Mouse (Mus musculus): Measurements from ENCODE around the gene Rasgef1c. TPM values are rescaled to one million over a fixed set of nuclear protein-coding genes. Genes with fewer than 3 reads are reported as not detected.
A peak's percentile ranks its signal among the peaks of the same experiment; 100 is the strongest.

Gene Rasgef1c
- polyA plus RNA-seq, 1 experiment from 2014 or later, result 10.9 TPM

GRCm38 (mm10) chr11:49945726-49946125 lies 44.1 kb downstream of the Rasgef1c start:
- ATAC-seq (ENCODE audit: insufficient read depth, low FRiP score, low TSS enrichment), result no peak
- H3K9me3 ChIP-seq (ENCODE audit: control insufficient read depth, low read length), result no peaks in the 10 kb centered on the region
- H3K4me2 ChIP-seq (ENCODE audit: low read depth), result no peak overlapping the region
- no peaks in the 10 kb centered on the region for H3K36me3 ChIP-seq (ENCODE audit: control insufficient read depth, insufficient read depth, low read length)
- H3K4me3 ChIP-seq (ENCODE audit: low read depth, low read length), result no peak overlapping the region
- DNase-seq (ENCODE audit: low spot score), result no peak
- no peak overlapping the region for H3K9ac ChIP-seq (ENCODE audit: low read length)
- H3K4me1 ChIP-seq (ENCODE audit: control insufficient read depth, insufficient read depth, low read length), result no peaks in the 10 kb centered on the region
- 92% methylated on average over 4 of the region's 4 CpGs for WGBS
- H3K27ac ChIP-seq (ENCODE audit: low read depth, low read length), result no peak overlapping the region
- H3K27me3 ChIP-seq (ENCODE audit: control insufficient read depth, insufficient read depth, low read length), result no peaks in the 10 kb centered on the region

GRCm38 (mm10) chr11:49949839-49950238 lies 48.2 kb downstream of the Rasgef1c start:
- no peak overlapping the region for H3K4me2 ChIP-seq (ENCODE audit: low read depth)
- no peak overlapping the region for H3K27ac ChIP-seq (ENCODE audit: low read depth, low read length)
- ATAC-seq (ENCODE audit: insufficient read depth, low FRiP score, low TSS enrichment) (no peak), DNase-seq (ENCODE audit: low spot score) (no peak)
- H3K27me3 ChIP-seq (ENCODE audit: control insufficient read depth, insufficient read depth, low read length), result no peaks in the 10 kb centered on the region
- 92% methylated on average over 5 of the region's 5 CpGs for WGBS
- H3K9me3 ChIP-seq (ENCODE audit: control insufficient read depth, low read length), result no peaks in the 10 kb centered on the region
- no peak overlapping the region for H3K9ac ChIP-seq (ENCODE audit: low read length)
- no peaks in the 10 kb centered on the region for H3K4me1 ChIP-seq (ENCODE audit: control insufficient read depth, insufficient read depth, low read length)
- no peaks in the 10 kb centered on the region for H3K36me3 ChIP-seq (ENCODE audit: control insufficient read depth, insufficient read depth, low read length)
- no peak overlapping the region for H3K4me3 ChIP-seq (ENCODE audit: low read depth, low read length)

GRCm38 (mm10) chr11:49953616-49954015 lies 52.0 kb downstream of the Rasgef1c start:
- no peak for DNase-seq (ENCODE audit: low spot score)
- WGBS, result 95% methylated on average over 6 of the region's 6 CpGs
- H3K36me3 ChIP-seq (ENCODE audit: control insufficient read depth, insufficient read depth, low read length), result no peaks in the 10 kb centered on the region

GRCm38 (mm10) chr11:49955577-49956261 lies 54.1 kb downstream of the Rasgef1c start:
- WGBS, result 32% methylated on average over 8 of the region's 8 CpGs
- H3K27ac ChIP-seq (ENCODE audit: low read depth, low read length), result no peak overlapping the region
- H3K4me3 ChIP-seq (ENCODE audit: low read depth, low read length), result no peak overlapping the region
- no peak overlapping the region for H3K9ac ChIP-seq (ENCODE audit: low read length)
- no peak overlapping the region for H3K4me2 ChIP-seq (ENCODE audit: low read depth)
- DNase-seq (ENCODE audit: low spot score), result peak; percentile 80
- H3K4me1 ChIP-seq (ENCODE audit: control insufficient read depth, insufficient read depth, low read length), result no peaks in the 10 kb centered on the region
- no peaks in the 10 kb centered on the region for H3K9me3 ChIP-seq (ENCODE audit: control insufficient read depth, low read length)
- H3K36me3 ChIP-seq (ENCODE audit: control insufficient read depth, insufficient read depth, low read length), result no peaks in the 10 kb centered on the region
- peak; percentile 69 for ATAC-seq (ENCODE audit: insufficient read depth, low FRiP score, low TSS enrichment)
- H3K27me3 ChIP-seq (ENCODE audit: control insufficient read depth, insufficient read depth, low read length), result no peaks in the 10 kb centered on the region

More at GRCm38 (mm10) chr11:49953616-49954015, 52.0 kb downstream of the Rasgef1c start:
- Histone ChIP-seq H3K4me1 (ENCODE audit: control insufficient read depth, insufficient read depth, low read length) (no peaks in the 10 kb centered on the region), H3K27ac (ENCODE audit: low read depth, low read length) (no peak overlapping the region), H3K27me3 (ENCODE audit: control insufficient read depth, insufficient read depth, low read length) (no peaks in the 10 kb centered on the region), H3K4me3 (ENCODE audit: low read depth, low read length) (no peak overlapping the region), H3K9ac (ENCODE audit: low read length) (no peak overlapping the region), H3K4me2 (ENCODE audit: low read depth) (no peak overlapping the region), H3K9me3 (ENCODE audit: control insufficient read depth, low read length) (no peaks in the 10 kb centered on the region)
- no peak for ATAC-seq (ENCODE audit: insufficient read depth, low FRiP score, low TSS enrichment)

- H3K9ac ChIP-seq (ENCODE audit: low read length), result no peak overlapping the region
- H3K4me2 ChIP-seq (ENCODE audit: low read depth), result no peak overlapping the region
- H3K27me3 ChIP-seq (ENCODE audit: control insufficient read depth, insufficient read depth, low read length), result no peaks in the 10 kb centered on the region
- no peak overlapping the region for H3K27ac ChIP-seq (ENCODE audit: low read depth, low read length)
- H3K4me3 ChIP-seq (ENCODE audit: low read depth, low read length), result no peak overlapping the region
- 84% methylated on average over 10 of the region's 10 CpGs for WGBS
- no peaks in the 10 kb centered on the region for H3K4me1 ChIP-seq (ENCODE audit: control insufficient read depth, insufficient read depth, low read length)
- no peaks in the 10 kb centered on the region for H3K36me3 ChIP-seq (ENCODE audit: control insufficient read depth, insufficient read depth, low read length)
- DNase-seq (ENCODE audit: low spot score) (no peak), ATAC-seq (ENCODE audit: insufficient read depth, low FRiP score, low TSS enrichment) (no peak)
- H3K9me3 ChIP-seq (ENCODE audit: control insufficient read depth, low read length), result no peaks in the 10 kb centered on the region
Observed at GRCm38 (mm10) chr11:49958017-49958416, 56.4 kb downstream of the Rasgef1c start.

GRCm38 (mm10) chr11:49961098-49961740 lies 59.6 kb downstream of the Rasgef1c start:
- 41% methylated on average over 10 of the region's 10 CpGs for WGBS

GRCm38 (mm10) chr11:49965320-49965719 lies 63.7 kb downstream of the Rasgef1c start:
- H3K36me3 ChIP-seq (ENCODE audit: control insufficient read depth, insufficient read depth, low read length), result no peaks in the 10 kb centered on the region
- no peaks in the 10 kb centered on the region for H3K9me3 ChIP-seq (ENCODE audit: control insufficient read depth, low read length)
- H3K9ac ChIP-seq (ENCODE audit: low read length), result no peak overlapping the region
- WGBS, result 78% methylated on average over 3 of the region's 3 CpGs
- no peaks in the 10 kb centered on the region for H3K27me3 ChIP-seq (ENCODE audit: control insufficient read depth, insufficient read depth, low read length)
- no peaks in the 10 kb centered on the region for H3K4me1 ChIP-seq (ENCODE audit: control insufficient read depth, insufficient read depth, low read length)
- H3K27ac ChIP-seq (ENCODE audit: low read depth, low read length), result no peak overlapping the region
- DNase-seq (ENCODE audit: low spot score) (no peak), ATAC-seq (ENCODE audit: insufficient read depth, low FRiP score, low TSS enrichment) (no peak)
- H3K4me2 ChIP-seq (ENCODE audit: low read depth), result no peak overlapping the region
- no peak overlapping the region for H3K4me3 ChIP-seq (ENCODE audit: low read depth, low read length)

More at GRCm38 (mm10) chr11:49961098-49961740, 59.6 kb downstream of the Rasgef1c start:
- Histone ChIP-seq H3K4me1 (ENCODE audit: control insufficient read depth, insufficient read depth, low read length) (no peaks in the 10 kb centered on the region), H3K4me3 (ENCODE audit: low read depth, low read length) (no peak overlapping the region), H3K4me2 (ENCODE audit: low read depth) (no peak overlapping the region), H3K36me3 (ENCODE audit: control insufficient read depth, insufficient read depth, low read length) (no peaks in the 10 kb centered on the region), H3K27ac (ENCODE audit: low read depth, low read length) (no peak overlapping the region), H3K27me3 (ENCODE audit: control insufficient read depth, insufficient read depth, low read length) (no peaks in the 10 kb centered on the region), H3K9ac (ENCODE audit: low read length) (no peak overlapping the region), H3K9me3 (ENCODE audit: control insufficient read depth, low read length) (no peaks in the 10 kb centered on the region)
- peak; percentile 84 for DNase-seq (ENCODE audit: low spot score)
- ATAC-seq (ENCODE audit: insufficient read depth, low FRiP score, low TSS enrichment), result no peak; the same call in 1 of the 2 replicates

GRCm38 (mm10) chr11:49969692-49970091 lies 68.1 kb downstream of the Rasgef1c start:
- H3K9me3 ChIP-seq (ENCODE audit: control insufficient read depth, low read length), result no peaks in the 10 kb centered on the region
- H3K27ac ChIP-seq (ENCODE audit: low read depth, low read length), result no peak overlapping the region
- no peak overlapping the region for H3K9ac ChIP-seq (ENCODE audit: low read length)
- H3K4me3 ChIP-seq (ENCODE audit: low read depth, low read length), result no peak overlapping the region
- no peaks in the 10 kb centered on the region for H3K36me3 ChIP-seq (ENCODE audit: control insufficient read depth, insufficient read depth, low read length)
- DNase-seq (ENCODE audit: low spot score) (no peak), ATAC-seq (ENCODE audit: insufficient read depth, low FRiP score, low TSS enrichment) (no peak)
- WGBS, result 86% methylated on average over 2 of the region's 2 CpGs
- H3K27me3 ChIP-seq (ENCODE audit: control insufficient read depth, insufficient read depth, low read length), result no peaks in the 10 kb centered on the region
- no peaks in the 10 kb centered on the region for H3K4me1 ChIP-seq (ENCODE audit: control insufficient read depth, insufficient read depth, low read length)
- H3K4me2 ChIP-seq (ENCODE audit: low read depth), result no peak overlapping the region

All from neural tube, embryonic 11.5 days (tissue).